Mouse (Mus musculus) adrenal gland, postnatal 25 days (tissue): ENCODE measurements around the gene Slc32a1. TPM values are rescaled to one million over a fixed set of nuclear protein-coding genes. Genes with fewer than 3 reads are reported as not detected.
A peak's percentile ranks its signal among the peaks of the same experiment; 100 is the strongest.

ENCODE experiments used
- DNase-seq: peaks from one replicate; pipeline ENCODE4 v3.0.0; 2021; ENCODE audit warnings: mixed read lengths
- long read RNA-seq: library from polyadenylated mRNA; stranded (forward); transcript quantifications from one replicate; pipeline ENCODE4 v2.0.0, GENCODE M21; 2021
- total RNA-seq: library from RNA; stranded (reverse); gene quantifications from 2 replicates; pipeline ENCODE4 v1.2.3, GENCODE M21; 2021

The Slc32a1 gene
- not detected in 2 replicates for total RNA-seq
- long read RNA-seq = 0 reads

GRCm38 (mm10) chr2:158610488-158611325, at the start of gene Slc32a1:
TSS of gene Slc32a1 (plus strand) at chr2:158610767.
- DNase-seq = no peak

GRCm38 (mm10) chr2:158560801-158561200, 49.8 kb upstream of the Slc32a1 start:
- DNase-seq = no peak

GRCm38 (mm10) chr2:158561371-158562144, 49.0 kb upstream of the Slc32a1 start:
- no peak for DNase-seq

GRCm38 (mm10) chr2:158570421-158571081, 40.0 kb upstream of the Slc32a1 start:
- peak; percentile 47 for DNase-seq

GRCm38 (mm10) chr2:158579979-158580378, 30.6 kb upstream of the Slc32a1 start:
- no peak for DNase-seq

- peak; percentile 43 for DNase-seq
These were observed 25.8 kb upstream of the Slc32a1 start for GRCm38 (mm10) chr2:158584621-158585358.

- no peak for DNase-seq
These were observed 21.9 kb upstream of the Slc32a1 start for GRCm38 (mm10) chr2:158588524-158589271.

GRCm38 (mm10) chr2:158590495-158590894, 20.1 kb upstream of the Slc32a1 start:
- DNase-seq = no peak

- DNase-seq = no peak
These were observed 19.3 kb upstream of the Slc32a1 start for GRCm38 (mm10) chr2:158591286-158591685.

- no peak for DNase-seq
These were observed 17.2 kb upstream of the Slc32a1 start for GRCm38 (mm10) chr2:158593371-158593770.

- DNase-seq = peak; percentile 23
These were observed 15.5 kb upstream of the Slc32a1 start for GRCm38 (mm10) chr2:158595103-158595502.

- DNase-seq = no peak
These were observed 15.0 kb upstream of the Slc32a1 start for GRCm38 (mm10) chr2:158595577-158595976.

GRCm38 (mm10) chr2:158596803-158597202, 13.8 kb upstream of the Slc32a1 start:
- no peak for DNase-seq

- DNase-seq = no peak
These were observed 10.1 kb upstream of the Slc32a1 start for GRCm38 (mm10) chr2:158600517-158600916.

GRCm38 (mm10) chr2:158601326-158601725, 9.2 kb upstream of the Slc32a1 start:
- no peak for DNase-seq

- no peak for DNase-seq
These were observed 7.9 kb upstream of the Slc32a1 start for GRCm38 (mm10) chr2:158602663-158603062.

GRCm38 (mm10) chr2:158606511-158606964, 4.0 kb upstream of the Slc32a1 start:
- DNase-seq = no peak

GRCm38 (mm10) chr2:158609681-158610080, 886 bp upstream of the Slc32a1 start:
- no peak for DNase-seq

- no peak for DNase-seq
These were observed 756 bp downstream of the Slc32a1 start for GRCm38 (mm10) chr2:158611326-158611719.

- no peak for DNase-seq
These were observed 1.4 kb downstream of the Slc32a1 start for GRCm38 (mm10) chr2:158611726-158612670.
